Mouse (Mus musculus) midbrain, embryonic 12.5 days (tissue): ENCODE data around the gene Efcc1. TPM values are rescaled to one million over a fixed set of nuclear protein-coding genes. Genes with fewer than 3 reads are reported as not detected.

Experiments
- ATAC-seq: fragments of 200-750 bp; cut with Nextera tagmentation; 2 replicates; pipeline ENCODE4 v1.8.0; 2017; ENCODE audit warnings: low read depth, moderate TSS enrichment, moderate library complexity; ENCODE audit not compliant: low FRiP score
- H3K27ac ChIP-seq: fragments of 300-500 bp; sonication (generic); replicated peaks from 2 replicates; pipeline ENCODE4 v1.5.1; 2016; ENCODE audit warnings: mild to moderate bottlenecking
- H3K27me3 ChIP-seq: fragments of 300-500 bp; sonication (generic); 2 replicates; pipeline ENCODE4 v1.6.1; 2016; ENCODE audit warnings: mild to moderate bottlenecking
- H3K36me3 ChIP-seq: fragments of 300-500 bp; sonication (generic); 2 replicates; pipeline ENCODE4 v1.6.1; 2016
- H3K4me1 ChIP-seq: fragments of 300-500 bp; sonication (generic); 2 replicates; pipeline ENCODE4 v1.6.1; 2016
- H3K4me2 ChIP-seq: fragments of 300-500 bp; sonication (generic); replicated peaks from 2 replicates; pipeline ENCODE4 v1.6.1; 2016; ENCODE audit warnings: mild to moderate bottlenecking, moderate library complexity
- H3K4me3 ChIP-seq: fragments of 300-500 bp; sonication (generic); 2 replicates; pipeline ENCODE4 v1.5.1; 2016; ENCODE audit warnings: mild to moderate bottlenecking
- H3K9ac ChIP-seq: fragments of 300-500 bp; sonication (generic); replicated peaks from 2 replicates; pipeline ENCODE4 v1.6.1; 2016; ENCODE audit warnings: mild to moderate bottlenecking, moderate library complexity
- H3K9me3 ChIP-seq: fragments of 300-500 bp; sonication (generic); 2 replicates; pipeline ENCODE4 v1.6.1; 2016; ENCODE audit warnings: mild to moderate bottlenecking
- WGBS: fragments of 180-500 bp; shearing (Covaris S2); methylation state at CpG from one replicate; pipeline ENCODE4 v1.1.7; 2016; 5-methylcytosine and 5-hydroxymethylcytosine counted together
- polyA plus RNA-seq: library from polyadenylated mRNA; unstranded; fragments of >200 nt; fragmentation: Nextera tagmentation; extraction: Ambion mirVana; gene quantifications from 2 replicates; pipeline ENCODE4 v1.2.1, GENCODE M21; 2016

Gene Efcc1
- polyA plus RNA-seq, 1 experiment from 2014 or later = 4.4 TPM

DNA sequence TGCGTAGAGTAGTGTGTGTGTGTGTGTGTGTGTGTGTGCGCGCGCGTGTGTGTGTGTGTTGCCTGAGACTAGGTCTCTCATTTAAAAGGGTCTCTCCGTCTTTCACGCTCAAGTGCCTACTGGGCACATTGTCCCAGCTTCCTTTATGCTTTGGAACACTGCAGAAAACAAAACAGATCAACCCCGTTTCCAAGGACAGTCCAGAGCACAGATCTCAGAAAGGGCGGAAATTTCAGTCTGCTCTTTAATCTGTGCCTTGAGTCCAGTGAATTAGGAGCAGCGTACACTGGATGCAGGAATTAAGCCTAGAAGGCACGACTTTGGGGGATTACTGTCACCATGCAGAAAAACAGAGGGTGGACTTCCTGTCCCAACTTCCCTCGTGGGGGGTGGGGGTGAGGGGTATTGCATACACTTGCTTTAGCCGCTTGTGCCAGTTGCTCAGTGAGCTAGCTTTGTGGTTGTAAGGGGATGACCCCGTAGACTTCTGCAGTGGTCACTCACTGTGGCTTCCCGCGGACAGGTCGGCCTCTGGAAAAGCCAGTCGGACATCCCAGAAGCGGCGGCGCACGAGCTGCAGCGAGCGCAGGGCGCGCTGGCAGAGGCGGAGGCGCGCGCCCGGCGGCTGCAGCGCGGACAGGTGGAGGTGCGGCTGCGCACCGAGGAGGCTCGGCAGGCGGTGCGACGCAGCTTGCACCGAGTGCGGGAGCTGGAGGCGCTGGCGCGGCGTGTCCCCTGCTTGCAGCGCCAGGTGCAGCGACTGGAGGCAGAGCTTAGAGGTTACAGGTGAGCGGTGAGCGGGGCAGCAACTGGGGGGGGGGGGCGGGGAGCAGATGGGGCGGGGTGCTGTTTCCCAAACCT, 1.7 kb downstream of the Efcc1 start:
- Histone ChIP-seq H3K27ac (no peak overlapping the region), H3K27me3 (peaks cover 78% of the 10 kb centered on the region), H3K9me3 (no peaks in the 10 kb centered on the region), H3K36me3 (no peaks in the 10 kb centered on the region), H3K9ac (peak overlapping the region; percentile 57), H3K4me1 (peaks cover 32% of the 10 kb centered on the region), H3K4me3 (peak overlapping the region; percentile 61), H3K4me2 (peak overlapping the region; percentile 81)
- WGBS = under 1% methylated on average over 46 of the region's 53 CpGs
- no peak for ATAC-seq

GRCm38 (mm10) chr6:87733131-87733930, 2.7 kb downstream of the Efcc1 start:
- Histone ChIP-seq H3K36me3 (no peaks in the 10 kb centered on the region), H3K4me2 (peak overlapping the region; percentile 81), H3K4me1 (peaks cover 40% of the 10 kb centered on the region), H3K27ac (no peak overlapping the region), H3K9me3 (no peaks in the 10 kb centered on the region), H3K27me3 (peaks cover 78% of the 10 kb centered on the region), H3K4me3 (peak overlapping the region; percentile 61), H3K9ac (no peak overlapping the region)
- 25% methylated on average over 14 of the region's 14 CpGs for WGBS
- ATAC-seq = no peak

- no peaks in the 10 kb centered on the region for H3K36me3 ChIP-seq
- no peak overlapping the region for H3K9ac ChIP-seq
- no peak overlapping the region for H3K4me2 ChIP-seq
- H3K4me3 ChIP-seq = no peak overlapping the region
- WGBS = 71% methylated on average over 5 of the region's 5 CpGs
- no peak overlapping the region for H3K27ac ChIP-seq
- H3K9me3 ChIP-seq = no peaks in the 10 kb centered on the region
- peaks cover 46% of the 10 kb centered on the region for H3K4me1 ChIP-seq
- H3K27me3 ChIP-seq = peaks cover 77% of the 10 kb centered on the region
- ATAC-seq = no peak
These were observed 3.5 kb downstream of the Efcc1 start for GRCm38 (mm10) chr6:87734136-87734535.

- H3K9me3 ChIP-seq = no peaks in the 10 kb centered on the region
- no peak for ATAC-seq
- no peak overlapping the region for H3K4me3 ChIP-seq
- no peak overlapping the region for H3K4me2 ChIP-seq
- no peak overlapping the region for H3K27ac ChIP-seq
- peaks cover 29% of the 10 kb centered on the region for H3K4me1 ChIP-seq
- H3K9ac ChIP-seq = no peak overlapping the region
- H3K36me3 ChIP-seq = no peaks in the 10 kb centered on the region
- H3K27me3 ChIP-seq = peaks cover 60% of the 10 kb centered on the region
- WGBS = 90% methylated on average over 4 of the region's 4 CpGs
These were observed 6.3 kb downstream of the Efcc1 start for GRCm38 (mm10) chr6:87736923-87737322.

GRCm38 (mm10) chr6:87737921-87738626, 7.4 kb downstream of the Efcc1 start:
- no peak overlapping the region for H3K4me2 ChIP-seq

GRCm38 (mm10) chr6:87739898-87740297, 9.2 kb downstream of the Efcc1 start:
- no peaks in the 10 kb centered on the region for H3K36me3 ChIP-seq
- peaks cover 14% of the 10 kb centered on the region for H3K4me1 ChIP-seq
- WGBS = 66% methylated on average over 6 of the region's 6 CpGs
- no peak for ATAC-seq
- no peak overlapping the region for H3K9ac ChIP-seq
- no peaks in the 10 kb centered on the region for H3K9me3 ChIP-seq
- H3K27ac ChIP-seq = no peak overlapping the region
- H3K27me3 ChIP-seq = peaks cover 31% of the 10 kb centered on the region
- no peak overlapping the region for H3K4me2 ChIP-seq
- no peak overlapping the region for H3K4me3 ChIP-seq

More at GRCm38 (mm10) chr6:87737921-87738626, 7.4 kb downstream of the Efcc1 start:
- WGBS = 23% methylated on average over 4 of the region's 4 CpGs
- Histone ChIP-seq H3K4me3 (no peak overlapping the region), H3K9me3 (no peaks in the 10 kb centered on the region), H3K4me1 (peaks cover 18% of the 10 kb centered on the region), H3K27me3 (peaks cover 49% of the 10 kb centered on the region), H3K27ac (peak overlapping the region; percentile 62), H3K9ac (peak overlapping the region; percentile 28; the same call in 1 of the 2 replicates), H3K36me3 (no peaks in the 10 kb centered on the region)
- ATAC-seq = peak; percentile 72

GRCm38 (mm10) chr6:87740496-87740895, 9.8 kb downstream of the Efcc1 start:
- Histone ChIP-seq H3K4me2 (no peak overlapping the region), H3K27ac (no peak overlapping the region), H3K9me3 (no peaks in the 10 kb centered on the region), H3K27me3 (peaks cover 25% of the 10 kb centered on the region), H3K9ac (no peak overlapping the region), H3K4me3 (no peak overlapping the region), H3K4me1 (peaks cover 14% of the 10 kb centered on the region), H3K36me3 (no peaks in the 10 kb centered on the region)
- ATAC-seq = no peak

DNA sequence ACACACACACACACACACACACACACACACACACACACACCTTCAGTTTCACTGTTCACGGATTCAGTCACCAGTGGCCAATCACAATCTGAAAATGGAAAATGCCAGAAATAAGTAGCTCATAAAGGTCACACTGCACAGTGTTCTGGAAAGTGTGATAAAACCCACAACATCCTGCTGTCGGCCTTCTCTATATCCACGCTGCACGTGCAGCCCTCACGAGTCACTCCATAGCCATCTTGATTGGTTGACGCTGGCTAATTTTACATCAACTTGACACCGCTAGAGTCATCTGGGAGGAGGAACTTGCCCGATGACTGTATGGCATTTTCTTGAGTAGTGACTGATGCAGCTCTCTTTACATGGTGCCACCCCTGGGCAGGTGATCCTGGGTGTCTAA, 11.3 kb downstream of the Efcc1 start:
- H3K9me3 ChIP-seq = no peaks in the 10 kb centered on the region
- no peak overlapping the region for H3K4me2 ChIP-seq
- ATAC-seq = no peak
- WGBS = 96% methylated on average over 8 of the region's 8 CpGs
- no peak overlapping the region for H3K9ac ChIP-seq
- H3K36me3 ChIP-seq = no peaks in the 10 kb centered on the region
- peaks cover 14% of the 10 kb centered on the region for H3K4me1 ChIP-seq
- peaks cover 15% of the 10 kb centered on the region for H3K27me3 ChIP-seq
- no peak overlapping the region for H3K27ac ChIP-seq
- H3K4me3 ChIP-seq = no peak overlapping the region

DNA sequence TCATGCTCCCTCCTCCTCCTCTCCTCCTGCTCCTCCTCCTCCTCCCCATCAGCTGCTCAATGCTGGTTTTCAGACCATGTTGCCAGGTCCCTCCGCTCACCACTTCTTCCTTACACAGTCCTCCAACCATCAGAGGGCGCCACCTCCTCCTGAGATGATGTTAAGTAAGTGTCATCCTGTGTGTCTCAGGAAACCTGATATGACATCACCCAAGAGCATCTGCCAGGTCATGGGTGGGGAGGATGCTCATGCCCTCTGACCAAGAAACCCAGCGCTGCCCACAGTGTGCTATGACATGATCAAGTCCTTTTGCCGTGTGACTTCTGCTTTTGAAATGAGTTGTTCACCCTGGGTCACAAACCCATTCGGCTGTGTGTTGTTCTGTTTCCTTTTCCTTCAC, 12.1 kb downstream of the Efcc1 start:
- H3K36me3 ChIP-seq = no peaks in the 10 kb centered on the region
- H3K27me3 ChIP-seq = peaks cover 15% of the 10 kb centered on the region
- H3K4me3 ChIP-seq = no peak overlapping the region
- H3K9me3 ChIP-seq = no peaks in the 10 kb centered on the region
- WGBS = 73% methylated on average over 5 of the region's 5 CpGs
- no peak for ATAC-seq
- H3K4me2 ChIP-seq = no peak overlapping the region
- H3K27ac ChIP-seq = no peak overlapping the region
- no peak overlapping the region for H3K9ac ChIP-seq
- peaks cover 11% of the 10 kb centered on the region for H3K4me1 ChIP-seq

- Histone ChIP-seq H3K36me3 (no peaks in the 10 kb centered on the region), H3K4me2 (no peak overlapping the region), H3K27me3 (peaks cover 15% of the 10 kb centered on the region), H3K27ac (no peak overlapping the region), H3K4me3 (no peak overlapping the region), H3K9ac (no peak overlapping the region), H3K4me1 (peaks cover 6% of the 10 kb centered on the region), H3K9me3 (no peaks in the 10 kb centered on the region)
- no peak for ATAC-seq
- 52% methylated on average over 5 of the region's 5 CpGs for WGBS
These were observed 12.6 kb downstream of the Efcc1 start for GRCm38 (mm10) chr6:87743281-87743680.

GRCm38 (mm10) chr6:87744632-87745031, 14.0 kb downstream of the Efcc1 start:
- ATAC-seq = no peak
- Histone ChIP-seq H3K27ac (no peak overlapping the region), H3K4me1 (no peaks in the 10 kb centered on the region), H3K9ac (no peak overlapping the region), H3K27me3 (0 out of 2 replicates have a peak, but pooled peaks cover 6% of the 10 kb centered on the region), H3K36me3 (no peaks in the 10 kb centered on the region), H3K9me3 (no peaks in the 10 kb centered on the region), H3K4me3 (no peak overlapping the region), H3K4me2 (no peak overlapping the region)
- 92% methylated on average over 3 of the region's 3 CpGs for WGBS

DNA sequence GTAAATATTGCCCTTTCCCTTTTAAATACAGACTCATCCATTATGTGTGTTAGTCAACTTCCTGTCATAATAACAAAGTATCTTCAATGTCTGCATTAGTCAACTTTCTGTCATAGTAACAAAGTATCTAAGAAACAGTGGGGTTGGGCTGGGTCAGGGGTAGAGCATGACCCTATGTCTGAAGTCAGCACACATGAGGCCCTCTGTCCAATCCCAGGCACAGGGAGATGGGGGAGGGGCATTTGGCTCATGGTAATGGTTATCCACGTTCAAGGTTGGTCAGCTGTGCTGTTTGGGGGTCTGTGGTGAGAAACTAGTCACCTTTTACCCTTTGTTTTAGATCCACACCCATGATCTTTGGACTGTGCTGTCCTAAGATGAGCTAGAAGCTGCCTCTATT, 14.6 kb downstream of the Efcc1 start:
- Histone ChIP-seq H3K27ac (no peak overlapping the region), H3K27me3 (no peaks in the 10 kb centered on the region), H3K4me3 (no peak overlapping the region), H3K9me3 (no peaks in the 10 kb centered on the region), H3K36me3 (no peaks in the 10 kb centered on the region), H3K4me1 (no peaks in the 10 kb centered on the region), H3K9ac (no peak overlapping the region), H3K4me2 (no peak overlapping the region)
- ATAC-seq = no peak
- WGBS = 61% methylated on average over 1 of the region's 1 CpGs
